Mouse (Mus musculus): ENCODE data around the gene Fabp2. TPM values are rescaled to one million over a fixed set of nuclear protein-coding genes. Genes with fewer than 3 reads are reported as not detected.
A peak's percentile ranks its signal among the peaks of the same experiment; 100 is the strongest.
"Not testable (repeated sequence)": the region's sequence is repeated elsewhere in the genome, so short reads cannot be mapped to it uniquely, and the experiment has no call there.

Gene Fabp2
- polyA plus RNA-seq, 1 experiment: 0.37 TPM

DNA sequence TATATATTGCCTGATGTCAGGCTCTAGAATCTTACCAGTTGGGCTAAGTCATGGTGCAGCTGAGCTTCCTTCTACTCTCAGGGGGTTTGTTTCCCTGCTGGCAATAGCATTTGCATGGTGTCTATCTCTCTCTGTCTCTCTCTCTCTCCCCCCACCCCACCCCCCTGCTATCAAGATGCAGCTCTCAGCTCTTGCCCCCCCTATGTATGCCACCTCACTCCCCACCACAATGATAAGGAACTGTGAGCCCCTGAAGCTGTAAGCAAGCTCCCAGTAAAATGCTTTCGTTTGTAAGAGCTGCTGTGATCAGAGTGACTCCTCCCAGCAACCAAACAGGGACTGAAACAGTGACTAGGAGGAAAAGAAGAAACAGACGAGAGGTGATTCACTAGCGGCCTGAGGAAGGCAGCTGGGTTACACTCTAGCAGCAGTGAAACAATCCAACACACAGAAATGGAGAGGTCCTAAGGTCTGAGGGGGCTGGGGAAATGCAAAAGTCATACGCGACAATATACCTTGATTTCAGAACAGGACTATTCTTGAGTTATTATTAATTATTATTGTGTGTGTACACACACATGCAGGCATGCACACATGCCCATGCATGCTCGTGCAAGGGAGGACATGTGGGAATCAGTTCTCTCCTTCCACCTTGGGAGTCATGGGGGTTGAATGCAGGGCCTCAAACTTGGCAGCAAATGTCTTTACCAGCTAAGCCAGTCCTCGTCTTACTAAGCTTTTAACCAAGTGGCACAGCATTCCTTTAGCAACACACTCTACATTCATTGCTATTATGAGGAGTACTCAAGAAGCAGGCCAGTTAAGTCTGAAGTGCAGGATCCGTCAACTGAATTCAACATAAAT, 25.9 kb downstream of the Fabp2 start:
- DNase-seq (ENCODE audit: low spot score): peak; percentile 52

DNA sequence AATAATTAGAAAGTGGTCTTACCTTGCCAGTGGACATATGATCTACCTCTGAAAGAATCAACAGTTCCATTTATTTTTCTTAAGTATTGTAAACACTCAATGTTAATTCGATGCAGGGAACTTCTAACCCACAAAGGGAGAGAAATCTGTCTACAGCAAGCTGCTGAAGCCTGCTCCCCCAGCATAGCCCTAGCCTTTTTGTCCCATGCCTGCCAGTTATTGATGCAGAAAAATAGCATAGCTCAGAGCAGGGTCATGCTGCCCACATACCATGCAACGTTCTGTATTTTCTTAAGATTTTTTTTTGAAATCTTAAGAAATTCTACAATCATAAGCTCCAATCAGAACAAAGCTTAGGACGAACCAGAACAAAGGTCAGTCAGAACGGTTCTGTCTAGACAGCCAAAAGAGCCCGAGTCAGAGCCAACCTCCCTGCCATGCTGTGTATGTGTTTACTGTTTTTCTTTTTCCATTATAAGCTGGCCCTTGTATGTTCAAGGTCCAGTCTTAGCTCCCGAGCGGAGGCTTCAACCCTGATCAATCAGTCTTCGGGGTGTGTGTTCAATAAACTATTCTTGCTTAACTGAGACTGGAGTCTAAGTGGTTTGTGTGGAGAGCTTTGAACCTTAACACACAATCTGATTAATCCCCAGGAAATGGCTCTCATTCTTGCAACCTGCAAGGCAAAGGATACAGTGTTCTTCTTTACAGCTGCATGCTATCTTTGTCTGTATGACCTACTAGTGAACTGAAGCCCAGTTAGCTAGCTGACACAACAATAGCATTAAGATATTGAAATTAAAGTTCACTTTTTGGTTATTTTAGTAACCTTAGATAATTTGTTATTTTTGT, 27.0 kb downstream of the Fabp2 start:
- DNase-seq (ENCODE audit: low spot score): no peak

- no peak for DNase-seq (ENCODE audit: low spot score)
These were observed 28.3 kb downstream of the Fabp2 start for GRCm38 (mm10) chr3:122923147-122923546.

- DNase-seq (ENCODE audit: low spot score): peak; percentile 98
These were observed 29.4 kb downstream of the Fabp2 start, which contains the start of gene 1810037I17Rik for GRCm38 (mm10) chr3:122924009-122924914. 1810037I17Rik (plus strand) TSS chr3:122924203.

DNA sequence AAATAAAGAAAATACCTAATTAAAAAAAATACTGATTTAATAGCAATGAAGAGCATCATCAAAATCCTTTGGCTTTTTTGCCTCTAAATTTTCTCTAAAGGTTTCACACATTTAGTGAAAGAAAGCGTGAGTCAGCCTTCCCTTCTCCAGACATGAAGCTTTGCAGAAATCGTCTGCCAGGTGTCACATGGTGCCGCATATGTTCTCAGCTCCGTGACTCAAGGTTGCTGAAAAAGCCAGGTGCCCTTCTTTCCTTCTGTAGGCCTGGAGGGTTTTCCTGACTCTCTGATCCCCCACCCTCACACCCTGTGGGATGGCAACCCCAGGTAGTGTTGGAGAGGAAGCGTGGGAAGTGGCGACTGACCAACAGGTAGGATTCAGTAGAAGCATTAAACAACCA, 34.9 kb downstream of the Fabp2 start:
- DNase-seq (ENCODE audit: low spot score): no peak

GRCm38 (mm10) chr3:122932466-122932865, 37.6 kb downstream of the Fabp2 start:
- no peak for DNase-seq (ENCODE audit: low spot score)

- not testable (repeated sequence) for DNase-seq (ENCODE audit: low spot score)
These were observed 42.3 kb downstream of the Fabp2 start for GRCm38 (mm10) chr3:122937176-122937575.

- no peak for DNase-seq (ENCODE audit: low spot score)
These were observed 44.3 kb downstream of the Fabp2 start for GRCm38 (mm10) chr3:122939215-122939614.

GRCm38 (mm10) chr3:122943387-122943890, 48.6 kb downstream of the Fabp2 start:
- DNase-seq (ENCODE audit: low spot score): no peak

Other genes starting within 250 kb of the Fabp2 start
- 115 and 175 TPM in 2 replicates for gene Pde5a, start 166.1 kb upstream of the Fabp2 start, polyA plus RNA-seq (2012; rRNA removed)
- not detected in 2 replicates for gene Gm10959, start 24.3 kb downstream of the Fabp2 start, polyA plus RNA-seq (2012; rRNA removed)
- 73.1 and 86.1 TPM in 2 replicates for gene 1810037I17Rik, start 29.1 kb downstream of the Fabp2 start, polyA plus RNA-seq (2012; rRNA removed)
- gene Usp53, start 89.4 kb downstream of the Fabp2 start, polyA plus RNA-seq (2012; rRNA removed): 5.9 and 8.0 TPM in 2 replicates
- gene Myoz2, start 139.9 kb downstream of the Fabp2 start, polyA plus RNA-seq (2012; rRNA removed): 0.09 and 0.10 TPM in 2 replicates